Mouse (Mus musculus) ES-E14 (cell line): ENCODE data around the gene Sdc4. TPM values are rescaled to one million over a fixed set of nuclear protein-coding genes. Genes with fewer than 3 reads are reported as not detected.

Experiments used
- DNase-seq: peaks from one replicate; pipeline ENCODE4 v3.0.0-alpha.2; 2013; ENCODE audit warnings: low read depth, low spot score
- H3K27ac ChIP-seq: 2 replicates; pipeline ENCODE4 v1.5.1; 2012; ENCODE audit warnings: low read depth, mild to moderate bottlenecking, low read length, moderate library complexity, mixed read lengths; ENCODE audit not compliant: poor library complexity, insufficient read depth, severe bottlenecking
- H3K36me3 ChIP-seq: 2 replicates; pipeline ENCODE4 v1.6.1; 2012; ENCODE audit warnings: mild to moderate bottlenecking, low read length, moderate library complexity, mixed read lengths; ENCODE audit not compliant: control insufficient read depth, poor library complexity, insufficient read depth, severe bottlenecking
- H3K4me1 ChIP-seq, 2 experiments: fragments of 150-350 bp in 1 of 2; sonication (generic) in 1 of 2; 2 replicates each; pipeline ENCODE4 v1.6.1; 2012; ENCODE audit warnings: low read length in 2 of 2, mild to moderate bottlenecking in 1 of 2, mixed read lengths in 1 of 2; ENCODE audit not compliant: control insufficient read depth in 2 of 2, insufficient read depth in 2 of 2, poor library complexity in 1 of 2
- H3K4me3 ChIP-seq, 2 experiments: fragments of 150-350 bp in 1 of 2; sonication (generic) in 1 of 2; 2 replicates each; pipeline ENCODE4 v1.5.1; 2012; ENCODE audit warnings: low read length in 2 of 2, low read depth in 1 of 2, mild to moderate bottlenecking in 1 of 2, mixed read lengths in 1 of 2; ENCODE audit not compliant: insufficient read depth in 1 of 2, poor library complexity in 1 of 2, severe bottlenecking in 1 of 2
- H3K9ac ChIP-seq: 2 replicates; pipeline ENCODE4 v1.6.1; 2012; ENCODE audit warnings: low read depth, mild to moderate bottlenecking, low read length, mixed read lengths; ENCODE audit not compliant: poor library complexity, insufficient read depth, severe bottlenecking
- H3K9me3 ChIP-seq: fragments of 150-350 bp; sonication (generic); 2 replicates; pipeline ENCODE4 v1.6.1; 2012; ENCODE audit warnings: low read depth, mild to moderate bottlenecking, low read length; ENCODE audit not compliant: control insufficient read depth, insufficient read depth
- CHD2 ChIP-seq: IDR thresholded peaks from 2 replicates; pipeline ENCODE4 v1.6.1; 2014; ENCODE audit warnings: mild to moderate bottlenecking, low read depth, low read length, inconsistent platforms
- HCFC1 ChIP-seq: IDR thresholded peaks from 2 replicates; pipeline ENCODE4 v1.6.1; 2012; ENCODE audit warnings: low read length, inconsistent platforms, borderline replicate concordance; ENCODE audit not compliant: insufficient read depth
- MAFK ChIP-seq: IDR thresholded peaks from 2 replicates; pipeline ENCODE4 v1.6.1; 2014; ENCODE audit warnings: mild to moderate bottlenecking, low read depth, low read length, inconsistent platforms; ENCODE audit not compliant: insufficient read depth
- ZC3H11A ChIP-seq: IDR thresholded peaks from 2 replicates; pipeline ENCODE4 v1.6.1; 2012; ENCODE audit warnings: low read depth, mild to moderate bottlenecking, inconsistent platforms, low read length, borderline replicate concordance
- ZNF384 ChIP-seq: IDR thresholded peaks from 2 replicates; pipeline ENCODE4 v1.6.1; 2012; ENCODE audit warnings: low read depth, low read length, inconsistent platforms
- in situ Hi-C, 2 experiments: fragments of 600-800 bp; cut with MboI; formaldehyde crosslinking; loops; one replicate each; pipeline ENCODE4 v1.15.1; 2025; ENCODE audit warnings: low sequenced_read_pairs in 2 of 2, inconsistent platforms in 1 of 2; ENCODE audit not compliant: unreplicated experiment in 2 of 2
- total RNA-seq: library from RNA; depleted of rRNA; stranded (reverse); fragments of 300-350 nt; gene quantifications from 2 replicates; pipeline ENCODE4 v1.2.3, GENCODE M21; 2012

Gene Sdc4
- total RNA-seq, 1 experiment: 102 TPM

GRCm38 (mm10) chr2:164446086-164446469 is 2.4 kb upstream of the Sdc4 start:
- H3K36me3 ChIP-seq: peaks cover 2% of the 10 kb centered on the region; the same call in 1 of the 2 replicates
- H3K4me3 ChIP-seq: no peak overlapping the region
- no peaks in the 10 kb centered on the region for H3K9me3 ChIP-seq
- in situ Hi-C loops: no loop called here
- no peak overlapping the region for H3K27ac ChIP-seq
- no peak overlapping the region for H3K9ac ChIP-seq
- no peak for DNase-seq
- no peak for TF ChIP-seq MAFK
- TF ChIP-seq HCFC1: no peak
- no peak for TF ChIP-seq ZC3H11A
- TF ChIP-seq ZNF384: no peak
- no peak for TF ChIP-seq CHD2
- peaks cover 5 to 12% of the 10 kb centered on the region in 2 experiments for H3K4me1 ChIP-seq

DNA sequence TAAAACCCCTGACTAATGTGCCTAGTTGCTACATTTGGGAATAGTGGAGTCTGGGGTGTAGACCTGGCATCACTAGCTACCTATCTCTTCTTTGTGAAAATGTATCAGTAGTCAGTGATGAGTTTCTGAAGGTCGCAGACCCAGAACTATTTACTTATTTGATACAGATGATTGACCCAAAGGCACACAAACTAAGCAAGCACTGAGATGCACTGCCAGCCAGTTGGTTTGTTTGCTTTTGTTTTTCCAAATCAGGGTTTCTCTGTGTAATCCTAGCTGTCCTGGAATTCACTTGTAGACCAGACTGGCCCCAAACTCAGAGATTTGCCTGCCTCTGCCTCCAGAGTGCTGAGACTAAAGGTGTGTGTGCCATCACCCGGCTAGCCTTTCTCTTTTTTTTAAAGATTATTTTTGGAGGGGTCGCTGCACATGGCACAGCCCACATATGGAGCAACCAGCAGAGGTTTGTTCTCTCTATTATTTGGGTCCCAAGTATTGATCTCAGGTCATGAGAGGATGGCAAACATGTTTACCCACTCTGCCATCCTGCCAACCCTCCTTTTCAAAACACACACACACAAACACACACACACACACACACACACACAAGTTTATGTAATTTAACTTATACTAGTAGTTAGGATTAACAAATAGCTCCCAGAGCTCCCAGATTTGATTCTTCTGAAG is 1.9 kb upstream of the Sdc4 start:
- Histone ChIP-seq H3K9ac (no peak overlapping the region), H3K4me1 (peaks cover 5 to 15% of the 10 kb centered on the region in 2 experiments), H3K27ac (peak overlapping the region; percentile 33; the same call in 1 of the 2 replicates), H3K4me3 (no peak overlapping the region), H3K9me3 (no peaks in the 10 kb centered on the region), H3K36me3 (peaks cover 3% of the 10 kb centered on the region; the same call in 1 of the 2 replicates)
- no peak for TF ChIP-seq CHD2
- no peak for TF ChIP-seq HCFC1
- no peak for TF ChIP-seq ZC3H11A
- TF ChIP-seq ZNF384: no peak
- TF ChIP-seq MAFK: no peak
- no peak for DNase-seq
- in situ Hi-C loops: no loop called here

GRCm38 (mm10) chr2:164444701-164445100 is 1.0 kb upstream of the Sdc4 start:
- TF ChIP-seq ZNF384 (no peak), ZC3H11A (no peak), MAFK (no peak)
- Histone ChIP-seq H3K9ac (no peak overlapping the region), H3K36me3 (peaks cover 3% of the 10 kb centered on the region; the same call in 1 of the 2 replicates), H3K4me3 (no peak overlapping the region), H3K9me3 (no peaks in the 10 kb centered on the region), H3K27ac (no peak overlapping the region; the same call in 1 of the 2 replicates), H3K4me1 (peaks cover 5 to 22% of the 10 kb centered on the region in 2 experiments)
- in situ Hi-C loops: no loop called here
- DNase-seq: no peak

- no peak for TF ChIP-seq MAFK
- TF ChIP-seq CHD2: no peak
- TF ChIP-seq HCFC1: peak; percentile 54; the same call in 1 of the 2 replicates
- no peak for TF ChIP-seq ZC3H11A
- Histone ChIP-seq H3K4me3 (peak overlapping the region; percentile 78 to 92), H3K9ac (peak overlapping the region; percentile 67), H3K4me1 (peaks cover 5 to 32% of the 10 kb centered on the region in 2 experiments), H3K36me3 (peaks cover 3% of the 10 kb centered on the region; the same call in 1 of the 2 replicates), H3K27ac (peak overlapping the region; percentile 24; the same call in 1 of the 2 replicates), H3K9me3 (no peaks in the 10 kb centered on the region)
- in situ Hi-C loops: no loop called here
- peak; percentile 74 for DNase-seq
Measured at GRCm38 (mm10) chr2:164443051-164443437, 643 bp downstream of the Sdc4 start.
